Mouse (Mus musculus) right cerebral cortex, postnatal 10 days (tissue): ENCODE results near the gene Pde3a.

ENCODE experiments used
- DNase-seq, 2 experiments: peaks; one replicate each; pipeline ENCODE4 v3.0.0; 2021; ENCODE audit warnings: low spot score in 2 of 2

The Pde3a gene

DNA sequence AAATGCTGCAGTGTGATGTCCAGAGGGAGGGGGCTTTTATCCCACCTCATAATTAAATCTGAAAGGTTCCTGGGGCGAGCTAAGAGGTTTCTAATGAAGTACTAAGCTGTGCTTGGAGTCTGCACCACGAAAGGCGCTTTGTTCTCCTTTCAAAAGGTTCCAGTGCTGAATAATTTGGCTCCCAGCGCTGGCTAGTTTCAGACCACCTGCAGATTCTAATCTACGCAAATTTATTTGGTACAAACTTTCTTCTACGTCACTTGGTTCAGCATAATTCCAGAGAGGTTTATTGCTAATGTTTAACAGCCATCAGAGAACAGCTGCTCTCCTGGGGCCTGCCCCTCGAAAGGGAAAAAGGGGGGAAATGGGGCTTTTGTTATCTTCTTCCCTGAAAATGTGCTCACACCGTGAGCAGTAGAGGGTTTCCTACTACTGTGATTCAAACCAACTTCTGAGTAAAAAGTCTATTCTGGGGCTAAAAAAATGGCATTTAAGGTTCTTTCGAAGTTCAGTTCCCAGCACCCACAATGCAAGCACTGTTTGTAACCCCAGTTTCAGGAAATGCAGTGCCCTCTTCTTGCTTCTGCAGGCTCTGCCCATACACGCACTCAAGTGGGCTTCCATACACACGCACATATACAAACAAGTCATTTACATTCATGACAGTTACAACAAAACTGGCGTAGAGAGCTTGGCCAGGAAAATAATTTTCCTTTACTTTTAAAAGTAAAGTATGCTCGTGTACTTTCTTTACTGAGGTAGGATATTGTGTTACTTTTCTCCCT, 246.8 kb downstream of the Pde3a start:
- DNase-seq: peak; percentile 52

GRCm38 (mm10) chr6:141499511-141499910, 250.4 kb downstream of the Pde3a start:
- DNase-seq: no peak

DNA sequence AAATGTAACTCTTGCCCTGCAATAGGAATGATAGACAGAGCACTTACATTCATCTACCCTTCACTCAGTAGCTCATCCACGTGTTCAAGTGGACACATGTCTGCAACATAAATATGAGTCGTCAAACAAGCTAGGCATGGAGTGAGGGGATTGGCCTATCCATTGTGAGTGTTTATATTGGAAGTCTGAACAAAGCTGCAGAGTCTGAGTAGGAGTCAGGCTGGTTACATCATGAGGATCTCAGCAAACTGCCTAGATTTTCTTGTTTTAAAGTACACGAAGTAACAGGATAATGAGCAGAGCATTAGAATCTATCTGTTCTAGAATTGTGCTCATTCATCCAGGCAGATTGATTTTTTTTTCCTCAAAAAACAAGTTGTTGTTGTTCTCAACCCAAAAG, 252.1 kb downstream of the Pde3a start:
- no peak for DNase-seq

DNA sequence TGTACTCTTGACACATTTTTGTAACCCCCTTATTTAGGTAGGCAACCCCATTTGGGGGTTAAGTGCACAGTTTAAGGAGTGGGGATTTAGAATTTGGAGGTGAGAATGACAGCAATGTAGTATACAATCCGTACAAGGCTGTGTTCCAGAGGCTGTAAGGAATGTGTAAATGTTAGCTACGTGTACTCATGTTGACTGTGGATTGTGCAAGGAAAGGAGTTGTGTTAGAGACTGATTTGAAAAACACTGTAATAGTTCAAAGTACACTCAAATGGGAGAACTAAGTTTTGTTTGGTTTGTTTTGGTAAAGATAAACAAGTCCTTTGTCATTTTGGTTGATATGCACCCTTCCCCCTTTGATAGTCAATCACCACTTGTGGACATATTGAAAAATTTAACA, 273.5 kb downstream of the Pde3a start:
- DNase-seq: no peak

DNA sequence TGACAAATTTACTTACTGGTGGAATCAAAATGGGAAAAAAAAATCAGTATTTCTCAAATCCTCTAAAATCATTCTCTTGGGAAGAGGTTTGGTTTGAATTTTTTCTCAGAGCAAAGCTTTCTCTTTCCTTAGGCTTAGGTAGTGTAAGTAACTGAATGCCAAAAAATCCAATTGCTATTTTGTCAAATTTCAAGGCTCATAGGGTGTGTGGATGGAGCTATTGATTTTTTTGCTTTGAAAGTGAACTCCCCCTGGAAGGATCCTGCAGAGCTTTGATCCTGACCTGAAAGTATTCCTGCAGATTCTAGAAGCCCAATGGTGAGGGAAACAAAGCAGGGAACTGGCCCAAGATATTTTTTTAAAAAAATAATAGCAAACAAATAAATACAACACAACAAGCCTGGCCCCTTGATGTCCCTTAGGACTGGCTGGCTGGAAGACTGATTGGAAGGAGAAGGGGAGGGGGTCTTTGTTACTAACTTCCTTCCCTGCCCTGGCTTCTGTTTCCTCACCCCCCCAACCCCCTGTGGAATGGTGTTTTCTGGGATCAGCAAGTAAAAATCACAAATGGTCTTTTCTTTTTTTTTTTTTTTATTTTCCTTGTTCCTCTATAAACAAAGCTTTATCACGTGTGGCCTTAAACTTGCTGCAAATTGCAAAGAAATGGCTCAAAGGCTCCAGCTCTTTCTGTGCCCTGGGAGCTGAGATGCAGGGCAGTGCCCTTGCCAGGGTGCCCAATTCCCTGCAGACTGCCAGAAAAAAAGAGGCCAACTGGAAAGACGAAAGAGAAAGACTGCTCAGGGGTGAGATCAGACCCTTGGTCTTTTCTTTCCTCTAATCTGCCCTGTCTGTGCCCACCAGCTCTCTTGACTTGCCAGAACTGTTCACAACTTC, 274.9 kb downstream of the Pde3a start, which contains the start of gene Slco1c1:
TSS of gene Slco1c1 (plus strand) at position 622 of the 894 bp plus-strand sequence.
- peak; percentile 43 to 52 for DNase-seq

DNA sequence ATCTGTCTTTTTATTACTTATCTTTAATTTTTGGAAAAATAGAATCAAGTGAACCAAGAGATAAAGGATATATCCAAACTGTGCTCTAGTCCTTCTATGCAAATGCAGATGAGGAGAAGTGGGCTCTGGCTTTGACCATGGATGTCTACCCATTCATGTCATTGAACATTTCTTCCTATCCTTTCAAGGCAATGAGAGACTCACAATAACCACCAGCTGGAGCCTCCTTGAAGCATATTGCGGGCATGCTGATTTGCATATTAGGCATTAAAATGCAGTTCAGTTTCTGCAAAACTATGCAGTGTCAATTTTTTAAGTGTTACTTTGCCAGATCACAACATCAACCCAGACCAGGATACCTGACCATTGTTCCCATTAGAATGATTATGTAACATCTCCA, 276.7 kb downstream of the Pde3a start:
- no peak for DNase-seq

GRCm38 (mm10) chr6:141530865-141531264, 281.8 kb downstream of the Pde3a start:
- DNase-seq: no peak

DNA sequence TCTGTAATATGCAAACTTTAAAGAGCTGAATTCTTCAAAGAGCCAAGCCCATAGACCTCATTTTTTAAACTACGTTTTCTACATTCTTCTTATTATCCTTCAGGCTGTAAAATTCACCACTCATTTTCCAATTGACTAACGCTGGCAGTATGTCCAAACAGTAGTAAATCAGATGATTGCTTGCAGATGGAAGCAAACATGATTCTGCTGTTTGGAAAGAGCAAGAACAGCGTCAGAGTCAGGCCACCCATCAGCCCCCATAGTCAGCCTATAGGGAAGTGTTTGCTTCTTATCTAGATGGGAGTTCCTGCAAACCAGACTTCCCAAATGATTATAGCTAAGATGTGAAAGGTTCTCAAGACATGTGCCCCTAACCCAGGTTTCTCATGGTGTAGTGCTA, 288.2 kb downstream of the Pde3a start:
- no peak for DNase-seq

DNA sequence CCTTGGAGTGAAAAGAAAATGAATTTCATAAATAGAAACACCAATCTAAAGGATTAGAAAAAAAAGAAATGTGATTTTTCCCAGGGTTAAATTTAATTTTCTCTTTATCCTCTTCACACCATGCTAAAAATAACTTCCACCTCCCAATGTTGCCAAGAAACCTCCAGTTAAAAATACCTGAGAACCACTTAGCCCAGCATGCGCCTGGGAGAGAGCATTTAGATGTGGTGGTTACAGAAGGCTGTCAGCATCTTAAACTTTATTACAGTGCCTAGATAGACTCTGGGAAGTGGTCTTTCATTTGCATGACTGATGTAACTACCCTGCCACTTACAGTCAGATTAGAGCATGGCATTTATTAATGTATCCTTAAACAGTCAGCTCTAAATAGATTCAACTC, 292.1 kb downstream of the Pde3a start:
- peak in 1 of 2 experiments; percentile 32 for DNase-seq

GRCm38 (mm10) chr6:141543344-141543743, 294.3 kb downstream of the Pde3a start:
- DNase-seq: no peak
